Mouse (Mus musculus) layer of hippocampus, adult 18-20 months (tissue): ENCODE data around the gene Ahsg. TPM values are rescaled to one million over a fixed set of nuclear protein-coding genes. Genes with fewer than 3 reads are reported as not detected.

Source experiments
- DNase-seq, 2 experiments: peaks; one replicate each; pipeline ENCODE4 v3.0.0; 2022; ENCODE audit warnings: low spot score in 2 of 2
- long read RNA-seq: library from polyadenylated mRNA; stranded (forward); transcript quantifications from one replicate; pipeline ENCODE4 v2.0.0, GENCODE M21; 2021
- total RNA-seq, 2 experiments: library from RNA; stranded (reverse); gene quantifications; 2 replicates each; pipeline ENCODE4 v1.2.3; 2021

Ahsg gene
- not detected for total RNA-seq
- long read RNA-seq = 0 reads

- no peak for DNase-seq
Observed at GRCm38 (mm10) chr16:22890683-22891510, at the start of gene Ahsg. Gene Ahsg, plus strand, starts transcription at chr16:22891277.

GRCm38 (mm10) chr16:22842871-22843270, 48.2 kb upstream of the Ahsg start:
- no peak for DNase-seq

- peak; percentile 66 to 78 for DNase-seq
Observed at GRCm38 (mm10) chr16:22844061-22844801, 46.8 kb upstream of the Ahsg start.

GRCm38 (mm10) chr16:22844834-22845233, 46.2 kb upstream of the Ahsg start:
- no peak for DNase-seq

- no peak for DNase-seq
Observed at GRCm38 (mm10) chr16:22845481-22845880, 45.6 kb upstream of the Ahsg start.

- no peak for DNase-seq
Observed at GRCm38 (mm10) chr16:22847686-22848085, 43.4 kb upstream of the Ahsg start.

GRCm38 (mm10) chr16:22848331-22848730, 42.7 kb upstream of the Ahsg start:
- DNase-seq = no peak

- DNase-seq = no peak
Observed at GRCm38 (mm10) chr16:22852709-22853108, 38.4 kb upstream of the Ahsg start.

- DNase-seq = no peak
Observed at GRCm38 (mm10) chr16:22856773-22857172, 34.3 kb upstream of the Ahsg start.

- peak; percentile 99 to 100 for DNase-seq
Observed at GRCm38 (mm10) chr16:22857431-22858113, 33.5 kb upstream of the Ahsg start, which contains the start of the genes Tbccd1 and Dnajb11. Gene Tbccd1, minus strand, starts transcription at chr16:22857669. Gene Dnajb11, plus strand, starts transcription at chr16:22857845.

- DNase-seq = peak in 1 of 2 experiments; percentile 25
Observed at GRCm38 (mm10) chr16:22872397-22872796, 18.7 kb upstream of the Ahsg start.

- peak in 1 of 2 experiments; percentile 20 for DNase-seq
Observed at GRCm38 (mm10) chr16:22873369-22873768, 17.7 kb upstream of the Ahsg start.

- DNase-seq = peak in 1 of 2 experiments; percentile 65
Observed at GRCm38 (mm10) chr16:22876218-22877043, 14.6 kb upstream of the Ahsg start.

- peak; percentile 29 to 43 for DNase-seq
Observed at GRCm38 (mm10) chr16:22877660-22878390, 13.3 kb upstream of the Ahsg start.

GRCm38 (mm10) chr16:22878716-22879115, 12.4 kb upstream of the Ahsg start:
- no peak for DNase-seq

GRCm38 (mm10) chr16:22879945-22880595, 11.0 kb upstream of the Ahsg start:
- no peak for DNase-seq

GRCm38 (mm10) chr16:22880900-22881299, 10.2 kb upstream of the Ahsg start:
- no peak for DNase-seq

GRCm38 (mm10) chr16:22881487-22881886, 9.6 kb upstream of the Ahsg start:
- no peak for DNase-seq

GRCm38 (mm10) chr16:22883441-22883840, 7.6 kb upstream of the Ahsg start:
- no peak for DNase-seq
